Mouse (Mus musculus) activated CD4-positive, CD25-positive, alpha-beta regulatory T cell, adult 4 months (primary cell): ENCODE measurements around the gene Pde1c. TPM values are rescaled to one million over a fixed set of nuclear protein-coding genes. Genes with fewer than 3 reads are reported as not detected.

Source experiments
- ATAC-seq: one replicate; pipeline ENCODE4 v1.8.0; 2017
- polyA plus RNA-seq, 2 experiments: library from polyadenylated mRNA; unstranded; fragments of 100-300 nt; shearing (Covaris generic); gene quantifications; one replicate each; pipeline ENCODE4 v1.2.1; 2017

Pde1c gene
- polyA plus RNA-seq, 2 experiments from 2014 or later, result 0.14 to 0.44 TPM

GRCm38 (mm10) chr6:56322799-56323198 lies 246.1 kb downstream of the Pde1c start:
- ATAC-seq, result no peak

GRCm38 (mm10) chr6:56310318-56310717 lies 258.6 kb downstream of the Pde1c start:
- no peak for ATAC-seq

- ATAC-seq, result no peak
Measured at GRCm38 (mm10) chr6:56306066-56306465, 262.8 kb downstream of the Pde1c start.

- no peak for ATAC-seq
Measured at GRCm38 (mm10) chr6:56292176-56292575, 276.7 kb downstream of the Pde1c start.

- ATAC-seq, result no peak
Measured at GRCm38 (mm10) chr6:56289307-56289706, 279.6 kb downstream of the Pde1c start.

- no peak for ATAC-seq
Measured at GRCm38 (mm10) chr6:56284821-56285220, 284.1 kb downstream of the Pde1c start.

GRCm38 (mm10) chr6:56275461-56275860 lies 293.4 kb downstream of the Pde1c start:
- ATAC-seq, result no peak

- ATAC-seq, result no peak
Measured at GRCm38 (mm10) chr6:56271741-56272140, 297.2 kb downstream of the Pde1c start.

GRCm38 (mm10) chr6:56264509-56264908 lies 304.4 kb downstream of the Pde1c start:
- ATAC-seq, result no peak

- no peak for ATAC-seq
Measured at GRCm38 (mm10) chr6:56260118-56260517, 308.8 kb downstream of the Pde1c start.

GRCm38 (mm10) chr6:56257555-56258297 lies 311.2 kb downstream of the Pde1c start:
- no peak for ATAC-seq

GRCm38 (mm10) chr6:56250091-56250490 lies 318.8 kb downstream of the Pde1c start:
- no peak for ATAC-seq

GRCm38 (mm10) chr6:56191426-56192140 lies 377.3 kb downstream of the Pde1c start:
- no peak for ATAC-seq

GRCm38 (mm10) chr6:56176485-56176884 lies 392.4 kb downstream of the Pde1c start:
- ATAC-seq, result no peak

GRCm38 (mm10) chr6:56172172-56172571 lies 396.7 kb downstream of the Pde1c start:
- no peak for ATAC-seq

GRCm38 (mm10) chr6:56168736-56169135 lies 400.2 kb downstream of the Pde1c start:
- no peak for ATAC-seq

- ATAC-seq, result no peak
Measured at GRCm38 (mm10) chr6:56158217-56158616, 410.7 kb downstream of the Pde1c start.

GRCm38 (mm10) chr6:56156836-56157235 lies 412.1 kb downstream of the Pde1c start:
- ATAC-seq, result no peak

- ATAC-seq, result no peak
Measured at GRCm38 (mm10) chr6:56130493-56131159, 438.3 kb downstream of the Pde1c start.

- ATAC-seq, result no peak
Measured at GRCm38 (mm10) chr6:56099520-56100101, 469.3 kb downstream of the Pde1c start.

- no peak for ATAC-seq
Measured at GRCm38 (mm10) chr6:56098427-56098826, 470.5 kb downstream of the Pde1c start.

- ATAC-seq, result no peak
Measured at GRCm38 (mm10) chr6:56076378-56076805, 492.5 kb downstream of the Pde1c start.

- ATAC-seq, result no peak
Measured at GRCm38 (mm10) chr6:56068516-56068915, 500.4 kb downstream of the Pde1c start.
